Mouse (Mus musculus): ENCODE measurements at regions not wholly inside any gene's neighbourhood (a gene's known extent, or its start where the extent isn't known, plus 50 kb on each side); places are given as distances from the start of the nearest gene placed in this dataset.

GRCm38 (mm10) chr5:78993258-78993657, 1585.4 kb upstream of the Igfbp7 start:
- peak; percentile 73; the same call in 1 of the 2 replicates for ATAC-seq (ENCODE audit: low FRiP score)
- Histone ChIP-seq H3K27me3 (no peaks in the 10 kb centered on the region), H3K9me3 (no peaks in the 10 kb centered on the region), H3K9ac (no peak overlapping the region), H3K4me2 (no peak overlapping the region), H3K4me3 (no peak overlapping the region), H3K27ac (no peak overlapping the region), H3K36me3 (no peaks in the 10 kb centered on the region), H3K4me1 (replicated peaks) (no peaks in the 10 kb centered on the region)
- WGBS: 28% methylated on average over 3 of the region's 3 CpGs

- Histone ChIP-seq H3K4me2 (no peak overlapping the region), H3K9me3 (no peaks in the 10 kb centered on the region), H3K36me3 (no peaks in the 10 kb centered on the region), H3K27me3 (no peaks in the 10 kb centered on the region), H3K4me3 (no peak overlapping the region), H3K9ac (no peak overlapping the region), H3K4me1 (replicated peaks) (no peaks in the 10 kb centered on the region), H3K27ac (no peak overlapping the region)
- WGBS: 86% methylated on average over 1 of the region's 1 CpGs
- no peak for ATAC-seq (ENCODE audit: low FRiP score)
These were observed 1581.9 kb upstream of the Igfbp7 start for GRCm38 (mm10) chr5:78989714-78990113.

GRCm38 (mm10) chr5:78976480-78977041, 1568.7 kb upstream of the Igfbp7 start:
- no peak overlapping the region for H3K4me3 ChIP-seq
- H3K4me2 ChIP-seq: no peak overlapping the region
- no peak overlapping the region for H3K27ac ChIP-seq
- H3K9ac ChIP-seq: no peak overlapping the region
- H3K9me3 ChIP-seq: no peaks in the 10 kb centered on the region
- H3K4me1 ChIP-seq (replicated peaks): no peaks in the 10 kb centered on the region
- ATAC-seq (ENCODE audit: low FRiP score): no peak
- WGBS: 64% methylated on average over 3 of the region's 3 CpGs
- H3K36me3 ChIP-seq: no peaks in the 10 kb centered on the region
- H3K27me3 ChIP-seq: no peaks in the 10 kb centered on the region

- no peaks in the 10 kb centered on the region for H3K36me3 ChIP-seq
- no peak overlapping the region for H3K27ac ChIP-seq
- no peaks in the 10 kb centered on the region for H3K27me3 ChIP-seq
- H3K4me3 ChIP-seq: no peak overlapping the region
- no peaks in the 10 kb centered on the region for H3K4me1 ChIP-seq (replicated peaks)
- no peak overlapping the region for H3K9ac ChIP-seq
- no peak for ATAC-seq (ENCODE audit: low FRiP score)
- no peak overlapping the region for H3K4me2 ChIP-seq
- H3K9me3 ChIP-seq: no peaks in the 10 kb centered on the region
These were observed 1537.9 kb upstream of the Igfbp7 start for GRCm38 (mm10) chr5:78945702-78946101.

- Histone ChIP-seq H3K27ac (no peak overlapping the region), H3K9me3 (no peaks in the 10 kb centered on the region), H3K27me3 (no peaks in the 10 kb centered on the region), H3K9ac (no peak overlapping the region), H3K4me2 (no peak overlapping the region), H3K4me1 (replicated peaks) (no peaks in the 10 kb centered on the region), H3K4me3 (no peak overlapping the region), H3K36me3 (no peaks in the 10 kb centered on the region)
- WGBS: 73% methylated on average over 3 of the region's 3 CpGs
- no peak for ATAC-seq (ENCODE audit: low FRiP score)
These were observed 1514.2 kb upstream of the Igfbp7 start for GRCm38 (mm10) chr5:78921860-78922610.

- H3K4me2 ChIP-seq: no peak overlapping the region
- no peak for ATAC-seq (ENCODE audit: low FRiP score)
- no peak overlapping the region for H3K4me3 ChIP-seq
- H3K9me3 ChIP-seq: no peaks in the 10 kb centered on the region
- H3K27me3 ChIP-seq: no peaks in the 10 kb centered on the region
- H3K4me1 ChIP-seq (replicated peaks): no peaks in the 10 kb centered on the region
- H3K36me3 ChIP-seq: no peaks in the 10 kb centered on the region
- H3K27ac ChIP-seq: no peak overlapping the region
- no peak overlapping the region for H3K9ac ChIP-seq
- WGBS: 90% methylated on average over 3 of the region's 3 CpGs
These were observed 1492.3 kb upstream of the Igfbp7 start for GRCm38 (mm10) chr5:78900128-78900527.

GRCm38 (mm10) chr5:78878775-78879174, 1470.9 kb upstream of the Igfbp7 start:
- Histone ChIP-seq H3K4me2 (no peak overlapping the region), H3K27me3 (no peaks in the 10 kb centered on the region), H3K9me3 (no peaks in the 10 kb centered on the region), H3K4me1 (replicated peaks) (no peaks in the 10 kb centered on the region), H3K27ac (no peak overlapping the region), H3K9ac (no peak overlapping the region), H3K36me3 (no peaks in the 10 kb centered on the region), H3K4me3 (no peak overlapping the region)
- whole genome bisulfite sequencing: 45% methylated on average over 3 of the region's 3 CpGs
- ATAC-seq (ENCODE audit: low FRiP score): peak; percentile 68; the same call in 1 of the 2 replicates

GRCm38 (mm10) chr5:78845126-78845525, 1437.3 kb upstream of the Igfbp7 start:
- Histone ChIP-seq H3K4me2 (no peak overlapping the region), H3K9me3 (no peaks in the 10 kb centered on the region), H3K27me3 (no peaks in the 10 kb centered on the region), H3K36me3 (no peaks in the 10 kb centered on the region), H3K9ac (no peak overlapping the region), H3K4me3 (no peak overlapping the region), H3K4me1 (replicated peaks) (no peaks in the 10 kb centered on the region), H3K27ac (no peak overlapping the region)
- 84% methylated on average over 1 of the region's 1 CpGs for WGBS
- no peak for ATAC-seq (ENCODE audit: low FRiP score)

GRCm38 (mm10) chr5:78797391-78797790, 1389.5 kb upstream of the Igfbp7 start:
- 66% methylated on average over 1 of the region's 1 CpGs for WGBS
- H3K4me1 ChIP-seq (replicated peaks): no peaks in the 10 kb centered on the region
- no peaks in the 10 kb centered on the region for H3K9me3 ChIP-seq
- H3K9ac ChIP-seq: no peak overlapping the region
- no peak overlapping the region for H3K27ac ChIP-seq
- H3K27me3 ChIP-seq: no peaks in the 10 kb centered on the region
- ATAC-seq (ENCODE audit: low FRiP score): no peak
- H3K4me3 ChIP-seq: no peak overlapping the region
- H3K36me3 ChIP-seq: no peaks in the 10 kb centered on the region
- no peak overlapping the region for H3K4me2 ChIP-seq

All from hindbrain, embryonic 13.5 days (tissue).